Mouse (Mus musculus): Measurements from ENCODE around the gene Pomt1.

GRCm38 (mm10) chr2:32190620-32191019 is 45.8 kb upstream of the Pomt1 start:
- 0 out of 2 replicates have a peak, but pooled peaks have one; percentile 22 for TF ChIP-seq CTCF (IDR thresholded peaks at IDR 0.05; ENCODE audit: insufficient read depth, low read length)
- no peak for TF ChIP-seq POLR2A (IDR thresholded peaks at IDR 0.05; ENCODE audit: borderline replicate concordance, extremely low read depth, low read depth, low read length)
